Mouse (Mus musculus): Measurements from ENCODE around the gene Pik3c2g. TPM values are rescaled to one million over a fixed set of nuclear protein-coding genes. Genes with fewer than 3 reads are reported as not detected.

Gene Pik3c2g
- total RNA-seq, 2 experiments from 2014 or later, result 0.07 TPM; not detected in 1

Other genes with a start within 250 kb of the Pik3c2g start
- not detected in 2 replicates for gene Rergl, start 85.2 kb upstream of the Pik3c2g start, total RNA-seq (2015)
- not detected in 2 replicates for gene Rergl, start 85.2 kb upstream of the Pik3c2g start, total RNA-seq (2017)

Data from megakaryocyte, adult 5-6 weeks (primary cell).